Mouse (Mus musculus): Measurements from ENCODE around the gene Ap1ar. TPM values are rescaled to one million over a fixed set of nuclear protein-coding genes. Genes with fewer than 3 reads are reported as not detected.
A peak's percentile ranks its signal among the peaks of the same experiment; 100 is the strongest.
"Not testable (repeated sequence)": the region's sequence is repeated elsewhere in the genome, so short reads cannot be mapped to it uniquely, and the experiment has no call there.

Ap1ar gene
- polyA plus RNA-seq, 1 experiment, result 28.0 TPM

- H3K4me3 ChIP-seq (ENCODE audit: insufficient read depth, low read length), result peak overlapping the region; percentile 93
- peaks cover 27% of the 10 kb centered on the region for H3K4me1 ChIP-seq (ENCODE audit: control insufficient read depth, insufficient read depth, low read length)
- TF ChIP-seq POLR2A (IDR thresholded peaks at IDR 0.05; ENCODE audit: borderline replicate concordance, low read depth, low read length) (no peak), CTCF (IDR thresholded peaks at IDR 0.05; ENCODE audit: low read depth, low read length) (0 out of 2 replicates have a peak, but pooled peaks have one; percentile 14)
- H3K27ac ChIP-seq (ENCODE audit: insufficient read depth, low read depth, low read length), result peak overlapping the region; percentile 95
These were observed 46.9 kb downstream of the Ap1ar start for GRCm38 (mm10) chr3:127790234-127791055.

- peak within 1 kb of the TSS; percentile 93 for H3K4me3 ChIP-seq (ENCODE audit: insufficient read depth, low read length)
- TF ChIP-seq CTCF (IDR thresholded peaks at IDR 0.05; ENCODE audit: low read depth, low read length) (no peak), POLR2A (IDR thresholded peaks at IDR 0.05; ENCODE audit: borderline replicate concordance, low read depth, low read length) (0 out of 2 replicates have a peak, but pooled peaks have one; percentile 15)
- H3K4me1 ChIP-seq (ENCODE audit: control insufficient read depth, insufficient read depth, low read length), result peaks cover 33% of the 10 kb centered on the region
- peak within 1 kb of the TSS; percentile 95 for H3K27ac ChIP-seq (ENCODE audit: insufficient read depth, low read depth, low read length)
These were observed 47.7 kb downstream of the Ap1ar start, which contains the start of gene Tifa for GRCm38 (mm10) chr3:127789500-127790191. Tifa (plus strand) TSS chr3:127789805.

GRCm38 (mm10) chr3:127788919-127789318 lies 48.4 kb downstream of the Ap1ar start:
- peaks cover 35% of the 10 kb centered on the region for H3K4me1 ChIP-seq (ENCODE audit: control insufficient read depth, insufficient read depth, low read length)

GRCm38 (mm10) chr3:127788038-127788437 lies 49.3 kb downstream of the Ap1ar start:
- Histone ChIP-seq H3K27ac (ENCODE audit: insufficient read depth, low read depth, low read length) (peak overlapping the region; percentile 64), H3K4me1 (ENCODE audit: control insufficient read depth, insufficient read depth, low read length) (peaks cover 31% of the 10 kb centered on the region), H3K4me3 (ENCODE audit: insufficient read depth, low read length) (peak overlapping the region; percentile 27)

More at GRCm38 (mm10) chr3:127788919-127789318, 48.4 kb downstream of the Ap1ar start:
- TF ChIP-seq POLR2A (IDR thresholded peaks at IDR 0.05; ENCODE audit: borderline replicate concordance, low read depth, low read length), result no peak
- no peak for TF ChIP-seq CTCF (IDR thresholded peaks at IDR 0.05; ENCODE audit: low read depth, low read length)
- Histone ChIP-seq H3K27ac (ENCODE audit: insufficient read depth, low read depth, low read length) (peak overlapping the region; percentile 95), H3K4me3 (ENCODE audit: insufficient read depth, low read length) (peak overlapping the region; percentile 93)

GRCm38 (mm10) chr3:127787032-127787431 lies 50.3 kb downstream of the Ap1ar start:
- TF ChIP-seq CTCF (IDR thresholded peaks at IDR 0.05; ENCODE audit: low read depth, low read length) (no peak), POLR2A (IDR thresholded peaks at IDR 0.05; ENCODE audit: borderline replicate concordance, low read depth, low read length) (no peak)
- Histone ChIP-seq H3K4me3 (ENCODE audit: insufficient read depth, low read length) (no peak overlapping the region), H3K27ac (ENCODE audit: insufficient read depth, low read depth, low read length) (peak overlapping the region; percentile 91), H3K4me1 (ENCODE audit: control insufficient read depth, insufficient read depth, low read length) (peaks cover 25% of the 10 kb centered on the region)

More at GRCm38 (mm10) chr3:127788038-127788437, 49.3 kb downstream of the Ap1ar start:
- no peak for TF ChIP-seq POLR2A (IDR thresholded peaks at IDR 0.05; ENCODE audit: borderline replicate concordance, low read depth, low read length)
- TF ChIP-seq CTCF (IDR thresholded peaks at IDR 0.05; ENCODE audit: low read depth, low read length), result no peak

GRCm38 (mm10) chr3:127783680-127784079 lies 53.6 kb downstream of the Ap1ar start:
- not testable (repeated sequence) for H3K27ac ChIP-seq (ENCODE audit: insufficient read depth, low read depth, low read length); H3K4me3 ChIP-seq (ENCODE audit: insufficient read depth, low read length)
- H3K4me1 ChIP-seq (ENCODE audit: control insufficient read depth, insufficient read depth, low read length), result peaks cover 35% of the 10 kb centered on the region

GRCm38 (mm10) chr3:127782921-127783320 lies 54.4 kb downstream of the Ap1ar start:
- H3K4me3 ChIP-seq (ENCODE audit: insufficient read depth, low read length), result no peak overlapping the region
- H3K27ac ChIP-seq (ENCODE audit: insufficient read depth, low read depth, low read length), result no peak overlapping the region
- H3K4me1 ChIP-seq (ENCODE audit: control insufficient read depth, insufficient read depth, low read length), result peaks cover 28% of the 10 kb centered on the region
- TF ChIP-seq CTCF (IDR thresholded peaks at IDR 0.05; ENCODE audit: low read depth, low read length), result no peak
- TF ChIP-seq POLR2A (IDR thresholded peaks at IDR 0.05; ENCODE audit: borderline replicate concordance, low read depth, low read length), result no peak

- Histone ChIP-seq H3K4me1 (ENCODE audit: control insufficient read depth, insufficient read depth, low read length) (peaks cover 19% of the 10 kb centered on the region), H3K27ac (ENCODE audit: insufficient read depth, low read depth, low read length) (no peak overlapping the region), H3K4me3 (ENCODE audit: insufficient read depth, low read length) (no peak overlapping the region)
- TF ChIP-seq POLR2A (IDR thresholded peaks at IDR 0.05; ENCODE audit: borderline replicate concordance, low read depth, low read length) (no peak), CTCF (IDR thresholded peaks at IDR 0.05; ENCODE audit: low read depth, low read length) (no peak)
These were observed 56.4 kb downstream of the Ap1ar start for GRCm38 (mm10) chr3:127780921-127781320.

GRCm38 (mm10) chr3:127780021-127780644 lies 57.2 kb downstream of the Ap1ar start, which contains the start of gene Alpk1:
Alpk1 (minus strand) TSS chr3:127780527.
- TF ChIP-seq CTCF (IDR thresholded peaks at IDR 0.05; ENCODE audit: low read depth, low read length) (peak; percentile 42; the same call in 1 of the 2 replicates), POLR2A (IDR thresholded peaks at IDR 0.05; ENCODE audit: borderline replicate concordance, low read depth, low read length) (no peak)
- H3K27ac ChIP-seq (ENCODE audit: insufficient read depth, low read depth, low read length), result peak within 1 kb of the TSS; percentile 86
- peak within 1 kb of the TSS; percentile 81 for H3K4me3 ChIP-seq (ENCODE audit: insufficient read depth, low read length)
- H3K4me1 ChIP-seq (ENCODE audit: control insufficient read depth, insufficient read depth, low read length), result peaks cover 17% of the 10 kb centered on the region

Data from bone marrow macrophage, adult 2 months (primary cell).